Mouse (Mus musculus): ENCODE results near the gene Mpped1. TPM values are rescaled to one million over a fixed set of nuclear protein-coding genes. Genes with fewer than 3 reads are reported as not detected.

Mpped1 gene
- polyA plus RNA-seq, 1 experiment from 2014 or later: 23.5 TPM

- H3K9ac ChIP-seq: no peak overlapping the region
- H3K4me3 ChIP-seq (replicated peaks; ENCODE audit: low read length): no peak overlapping the region
- no peaks in the 10 kb centered on the region for H3K27me3 ChIP-seq (ENCODE audit: control insufficient read depth, insufficient read depth, low read length)
- no peak overlapping the region for H3K4me2 ChIP-seq (replicated peaks)
- WGBS: 80% methylated on average over 8 of the region's 8 CpGs
- ATAC-seq (ENCODE audit: low FRiP score) (no peak), DNase-seq (ENCODE audit: low spot score) (no peak)
- no peaks in the 10 kb centered on the region for H3K9me3 ChIP-seq (ENCODE audit: control insufficient read depth, low read length)
- no peaks in the 10 kb centered on the region for H3K4me1 ChIP-seq (replicated peaks; ENCODE audit: control insufficient read depth, insufficient read depth, low read length)
- H3K27ac ChIP-seq: no peak overlapping the region
- no peaks in the 10 kb centered on the region for H3K36me3 ChIP-seq (replicated peaks; ENCODE audit: control insufficient read depth, insufficient read depth)
Observed at GRCm38 (mm10) chr15:83828011-83828410, 48.7 kb downstream of the Mpped1 start.

- Histone ChIP-seq H3K9me3 (ENCODE audit: control insufficient read depth, low read length) (no peaks in the 10 kb centered on the region), H3K36me3 (replicated peaks; ENCODE audit: control insufficient read depth, insufficient read depth) (no peaks in the 10 kb centered on the region), H3K4me1 (replicated peaks; ENCODE audit: control insufficient read depth, insufficient read depth, low read length) (no peaks in the 10 kb centered on the region), H3K27ac (no peak overlapping the region), H3K9ac (no peak overlapping the region), H3K27me3 (ENCODE audit: control insufficient read depth, insufficient read depth, low read length) (no peaks in the 10 kb centered on the region), H3K4me3 (replicated peaks; ENCODE audit: low read length) (no peak overlapping the region), H3K4me2 (replicated peaks) (no peak overlapping the region)
- 76% methylated on average over 13 of the region's 13 CpGs for whole genome bisulfite sequencing
- ATAC-seq (ENCODE audit: low FRiP score) (no peak), DNase-seq (ENCODE audit: low spot score) (no peak)
Observed at GRCm38 (mm10) chr15:83829226-83829625, 50.0 kb downstream of the Mpped1 start.

- Histone ChIP-seq H3K4me3 (replicated peaks; ENCODE audit: low read length) (no peak overlapping the region), H3K27ac (no peak overlapping the region), H3K27me3 (ENCODE audit: control insufficient read depth, insufficient read depth, low read length) (no peaks in the 10 kb centered on the region), H3K4me1 (replicated peaks; ENCODE audit: control insufficient read depth, insufficient read depth, low read length) (no peaks in the 10 kb centered on the region), H3K9ac (no peak overlapping the region), H3K36me3 (replicated peaks; ENCODE audit: control insufficient read depth, insufficient read depth) (no peaks in the 10 kb centered on the region), H3K4me2 (replicated peaks) (no peak overlapping the region), H3K9me3 (ENCODE audit: control insufficient read depth, low read length) (no peaks in the 10 kb centered on the region)
- WGBS: 66% methylated on average over 6 of the region's 6 CpGs
- ATAC-seq (ENCODE audit: low FRiP score) (no peak), DNase-seq (ENCODE audit: low spot score) (no peak)
Observed at GRCm38 (mm10) chr15:83832265-83832664, 53.0 kb downstream of the Mpped1 start.

GRCm38 (mm10) chr15:83840950-83841719, 61.9 kb downstream of the Mpped1 start:
- WGBS: 79% methylated on average over 10 of the region's 10 CpGs
- no peaks in the 10 kb centered on the region for H3K9me3 ChIP-seq (ENCODE audit: control insufficient read depth, low read length)
- no peaks in the 10 kb centered on the region for H3K36me3 ChIP-seq (replicated peaks; ENCODE audit: control insufficient read depth, insufficient read depth)
- no peak overlapping the region for H3K27ac ChIP-seq
- no peak overlapping the region for H3K9ac ChIP-seq
- H3K4me3 ChIP-seq (replicated peaks; ENCODE audit: low read length): no peak overlapping the region
- no peak overlapping the region for H3K4me2 ChIP-seq (replicated peaks)
- ATAC-seq (ENCODE audit: low FRiP score) (no peak), DNase-seq (ENCODE audit: low spot score) (no peak)
- peaks cover 15% of the 10 kb centered on the region for H3K4me1 ChIP-seq (replicated peaks; ENCODE audit: control insufficient read depth, insufficient read depth, low read length)
- H3K27me3 ChIP-seq (ENCODE audit: control insufficient read depth, insufficient read depth, low read length): no peaks in the 10 kb centered on the region

- ATAC-seq (ENCODE audit: low FRiP score) (no peak), DNase-seq (ENCODE audit: low spot score) (no peak)
- H3K9ac ChIP-seq: no peak overlapping the region
- no peak overlapping the region for H3K27ac ChIP-seq
- H3K4me1 ChIP-seq (replicated peaks; ENCODE audit: control insufficient read depth, insufficient read depth, low read length): peaks cover 23% of the 10 kb centered on the region
- no peaks in the 10 kb centered on the region for H3K9me3 ChIP-seq (ENCODE audit: control insufficient read depth, low read length)
- no peaks in the 10 kb centered on the region for H3K27me3 ChIP-seq (ENCODE audit: control insufficient read depth, insufficient read depth, low read length)
- WGBS: 77% methylated on average over 12 of the region's 12 CpGs
- H3K36me3 ChIP-seq (replicated peaks; ENCODE audit: control insufficient read depth, insufficient read depth): no peaks in the 10 kb centered on the region
- no peak overlapping the region for H3K4me3 ChIP-seq (replicated peaks; ENCODE audit: low read length)
- no peak overlapping the region for H3K4me2 ChIP-seq (replicated peaks)
Observed at GRCm38 (mm10) chr15:83842419-83842818, 63.2 kb downstream of the Mpped1 start.

GRCm38 (mm10) chr15:83842915-83843789, 63.9 kb downstream of the Mpped1 start:
- whole genome bisulfite sequencing: 32% methylated on average over 22 of the region's 22 CpGs
- no peaks in the 10 kb centered on the region for H3K9me3 ChIP-seq (ENCODE audit: control insufficient read depth, low read length)
- H3K4me3 ChIP-seq (replicated peaks; ENCODE audit: low read length): no peak overlapping the region
- no peaks in the 10 kb centered on the region for H3K36me3 ChIP-seq (replicated peaks; ENCODE audit: control insufficient read depth, insufficient read depth)
- H3K4me2 ChIP-seq (replicated peaks): no peak overlapping the region
- no peak for DNase-seq (ENCODE audit: low spot score)
- no peaks in the 10 kb centered on the region for H3K27me3 ChIP-seq (ENCODE audit: control insufficient read depth, insufficient read depth, low read length)
- no peak for ATAC-seq (ENCODE audit: low FRiP score)
- no peak overlapping the region for H3K9ac ChIP-seq
- H3K27ac ChIP-seq: no peak overlapping the region
- H3K4me1 ChIP-seq (replicated peaks; ENCODE audit: control insufficient read depth, insufficient read depth, low read length): peaks cover 30% of the 10 kb centered on the region

- WGBS: 23% methylated on average over 11 of the region's 11 CpGs
- no peaks in the 10 kb centered on the region for H3K27me3 ChIP-seq (ENCODE audit: control insufficient read depth, insufficient read depth, low read length)
- H3K9me3 ChIP-seq (ENCODE audit: control insufficient read depth, low read length): no peaks in the 10 kb centered on the region
- H3K4me2 ChIP-seq (replicated peaks): no peak overlapping the region
- no peak overlapping the region for H3K9ac ChIP-seq
- DNase-seq (ENCODE audit: low spot score): no peak
- peak; percentile 15; the same call in 1 of the 2 replicates for ATAC-seq (ENCODE audit: low FRiP score)
- 0 out of 2 replicates have a peak overlapping the region, but pooled peaks have one; percentile 34 for H3K27ac ChIP-seq
- peaks cover 41% of the 10 kb centered on the region for H3K4me1 ChIP-seq (replicated peaks; ENCODE audit: control insufficient read depth, insufficient read depth, low read length)
- no peak overlapping the region for H3K4me3 ChIP-seq (replicated peaks; ENCODE audit: low read length)
- no peaks in the 10 kb centered on the region for H3K36me3 ChIP-seq (replicated peaks; ENCODE audit: control insufficient read depth, insufficient read depth)
Observed at GRCm38 (mm10) chr15:83845734-83846133, 66.5 kb downstream of the Mpped1 start.

- DNase-seq (ENCODE audit: low spot score) (no peak), ATAC-seq (ENCODE audit: low FRiP score) (no peak)
- Histone ChIP-seq H3K27ac (no peak overlapping the region), H3K4me1 (replicated peaks; ENCODE audit: control insufficient read depth, insufficient read depth, low read length) (peaks cover 41% of the 10 kb centered on the region), H3K36me3 (replicated peaks; ENCODE audit: control insufficient read depth, insufficient read depth) (no peaks in the 10 kb centered on the region), H3K9ac (no peak overlapping the region), H3K27me3 (ENCODE audit: control insufficient read depth, insufficient read depth, low read length) (no peaks in the 10 kb centered on the region), H3K4me3 (replicated peaks; ENCODE audit: low read length) (no peak overlapping the region), H3K4me2 (replicated peaks) (no peak overlapping the region), H3K9me3 (ENCODE audit: control insufficient read depth, low read length) (no peaks in the 10 kb centered on the region)
- WGBS: 31% methylated on average over 8 of the region's 8 CpGs
Observed at GRCm38 (mm10) chr15:83846592-83846991, 67.3 kb downstream of the Mpped1 start.

- Histone ChIP-seq H3K9ac (no peak overlapping the region), H3K36me3 (replicated peaks; ENCODE audit: control insufficient read depth, insufficient read depth) (no peaks in the 10 kb centered on the region), H3K4me1 (replicated peaks; ENCODE audit: control insufficient read depth, insufficient read depth, low read length) (peaks cover 41% of the 10 kb centered on the region), H3K27ac (peak overlapping the region; percentile 50), H3K9me3 (ENCODE audit: control insufficient read depth, low read length) (no peaks in the 10 kb centered on the region), H3K4me3 (replicated peaks; ENCODE audit: low read length) (no peak overlapping the region), H3K4me2 (replicated peaks) (no peak overlapping the region), H3K27me3 (ENCODE audit: control insufficient read depth, insufficient read depth, low read length) (no peaks in the 10 kb centered on the region)
- DNase-seq (ENCODE audit: low spot score) (no peak), ATAC-seq (ENCODE audit: low FRiP score) (no peak)
- 70% methylated on average over 4 of the region's 4 CpGs for WGBS
Observed at GRCm38 (mm10) chr15:83847512-83847911, 68.2 kb downstream of the Mpped1 start.

All from hindbrain, embryonic 14.5 days (tissue).